Mouse (Mus musculus) bone marrow, adult 2 months (tissue): ENCODE results near the gene Dalrd3. TPM values are rescaled to one million over a fixed set of nuclear protein-coding genes. Genes with fewer than 3 reads are reported as not detected.
"Not testable (repeated sequence)": the region's sequence is repeated elsewhere in the genome, so short reads cannot be mapped to it uniquely, and the experiment has no call there.

Experiments used
- H3K27ac ChIP-seq: fragments of 200-500 bp; 2 replicates; pipeline ENCODE4 v1.5.1; 2012; ENCODE audit warnings: low read depth, mild to moderate bottlenecking, control low read depth, inconsistent platforms, low read length; ENCODE audit not compliant: control insufficient read depth, poor library complexity, insufficient read depth
- H3K4me1 ChIP-seq: fragments of 200-500 bp; 2 replicates; pipeline ENCODE4 v1.6.1; 2011; ENCODE audit warnings: low read length; ENCODE audit not compliant: control insufficient read depth, insufficient read depth
- H3K4me3 ChIP-seq: fragments of 200-500 bp; replicated peaks from 2 replicates; pipeline ENCODE3; 2011; ENCODE audit warnings: mild to moderate bottlenecking, low read depth, low read length, control low read depth; ENCODE audit not compliant: control insufficient read depth
- CTCF ChIP-seq: fragments of 200-500 bp; IDR thresholded peaks from 2 replicates; pipeline ENCODE4 v1.5.1; 2011; ENCODE audit warnings: low read length, control low read depth; ENCODE audit not compliant: control insufficient read depth, insufficient read depth
- POLR2A ChIP-seq: fragments of 200-500 bp; IDR thresholded peaks from 2 replicates; pipeline ENCODE4 v1.6.1; 2011; ENCODE audit warnings: low read depth, mild to moderate bottlenecking, control low read depth, low read length, borderline replicate concordance; ENCODE audit not compliant: control insufficient read depth
- WGBS: fragments of 180-500 bp; shearing (Covaris S2); methylation state at CpG from one replicate; pipeline ENCODE4 v1.1.7; 2018; 5-methylcytosine and 5-hydroxymethylcytosine counted together
- polyA plus RNA-seq: library from polyadenylated mRNA; stranded (reverse); fragments of >200 nt; gene quantifications from 2 replicates; pipeline ENCODE4 v1.2.4, GENCODE M21; 2011; ENCODE audit warnings: low replicate concordance; ENCODE audit not compliant: missing spikeins, insufficient read depth, insufficient read length

The Dalrd3 gene
- polyA plus RNA-seq, 1 experiment, result 105 TPM

GRCm38 (mm10) chr9:108594354-108594753, 24.7 kb downstream of the Dalrd3 start:
- H3K4me1 ChIP-seq, result no peaks in the 10 kb centered on the region; the same call in 1 of the 2 replicates
- 62% methylated on average over 3 of the region's 3 CpGs for WGBS
- no peak overlapping the region for H3K27ac ChIP-seq
- H3K4me3 ChIP-seq, result no peak overlapping the region
- TF ChIP-seq CTCF, result no peak
- TF ChIP-seq POLR2A, result no peak

- H3K4me1 ChIP-seq, result no peaks in the 10 kb centered on the region; the same call in 1 of the 2 replicates
- peak within 1 kb of the TSS; percentile 70 for H3K4me3 ChIP-seq
- peak within 1 kb of the TSS; percentile 27; the same call in 1 of the 2 replicates for H3K27ac ChIP-seq
- 6% methylated on average over 69 of the region's 69 CpGs for WGBS
- TF ChIP-seq POLR2A, result no peak
- TF ChIP-seq CTCF, result no peak
These were observed 27.5 kb downstream of the Dalrd3 start, which contains the start of gene P4htm for GRCm38 (mm10) chr9:108596998-108597764. P4htm (minus strand) TSS chr9:108597667.

GRCm38 (mm10) chr9:108599021-108599566, 29.4 kb downstream of the Dalrd3 start:
- Histone ChIP-seq H3K4me1 (no peaks in the 10 kb centered on the region; the same call in 1 of the 2 replicates), H3K4me3 (no peak overlapping the region), H3K27ac (no peak overlapping the region)
- WGBS, result 75% methylated on average over 4 of the region's 4 CpGs
- TF ChIP-seq CTCF, result no peak
- no peak for TF ChIP-seq POLR2A

- TF ChIP-seq CTCF (no peak), POLR2A (no peak)
- no peak overlapping the region for H3K4me3 ChIP-seq
- no peak overlapping the region for H3K27ac ChIP-seq
- 72% methylated on average over 2 of the region's 2 CpGs for WGBS
- no peaks in the 10 kb centered on the region; the same call in 1 of the 2 replicates for H3K4me1 ChIP-seq
These were observed 30.3 kb downstream of the Dalrd3 start for GRCm38 (mm10) chr9:108600011-108600410.

- Histone ChIP-seq H3K27ac (no peak overlapping the region), H3K4me1 (no peaks in the 10 kb centered on the region; the same call in 1 of the 2 replicates), H3K4me3 (no peak overlapping the region)
- WGBS, result 78% methylated on average over 4 of the region's 4 CpGs
- TF ChIP-seq POLR2A (no peak), CTCF (no peak)
These were observed 32.3 kb downstream of the Dalrd3 start for GRCm38 (mm10) chr9:108601986-108602385.

GRCm38 (mm10) chr9:108607929-108608328, 38.2 kb downstream of the Dalrd3 start:
- not testable (repeated sequence) for H3K4me3 ChIP-seq, H3K27ac ChIP-seq, H3K4me1 ChIP-seq
- 47% methylated on average over 5 of the region's 5 CpGs for WGBS

GRCm38 (mm10) chr9:108608889-108609288, 39.2 kb downstream of the Dalrd3 start:
- H3K4me1 ChIP-seq, result no peaks in the 10 kb centered on the region
- 63% methylated on average over 4 of the region's 4 CpGs for WGBS
- no peak overlapping the region for H3K4me3 ChIP-seq
- TF ChIP-seq CTCF (no peak), POLR2A (no peak)
- H3K27ac ChIP-seq, result no peak overlapping the region

GRCm38 (mm10) chr9:108611488-108611887, 41.8 kb downstream of the Dalrd3 start:
- no peak overlapping the region for H3K27ac ChIP-seq
- H3K4me1 ChIP-seq, result no peaks in the 10 kb centered on the region
- 91% methylated on average over 10 of the region's 10 CpGs for WGBS
- TF ChIP-seq CTCF, result no peak
- TF ChIP-seq POLR2A, result no peak
- H3K4me3 ChIP-seq, result no peak overlapping the region

- H3K27ac ChIP-seq, result no peak overlapping the region
- 90% methylated on average over 1 of the region's 1 CpGs for WGBS
- H3K4me1 ChIP-seq, result no peaks in the 10 kb centered on the region
- no peak overlapping the region for H3K4me3 ChIP-seq
- TF ChIP-seq POLR2A (no peak), CTCF (no peak)
These were observed 47.6 kb downstream of the Dalrd3 start for GRCm38 (mm10) chr9:108617301-108617700.

Other genes with a start within 250 kb of the Dalrd3 start
- gene Gpx1, start 231.0 kb upstream of the Dalrd3 start, polyA plus RNA-seq, result 1,398 and 2,156 TPM in 2 replicates
- 102 and 256 TPM in 2 replicates for gene Usp4, start 222.0 kb upstream of the Dalrd3 start, polyA plus RNA-seq
- 3.9 TPM in 1 of 2 replicates, not detected in the other for gene 1700102P08Rik, start 177.1 kb upstream of the Dalrd3 start, polyA plus RNA-seq
- gene Ccdc36, start 141.4 kb upstream of the Dalrd3 start, polyA plus RNA-seq, result 0.34 and 0.87 TPM in 2 replicates
- not detected in 2 replicates for gene BC048562, start 133.4 kb upstream of the Dalrd3 start, polyA plus RNA-seq
- 5.1 and 12.3 TPM in 2 replicates for gene Ccdc71, start 109.4 kb upstream of the Dalrd3 start, polyA plus RNA-seq
- gene Klhdc8b, start 108.3 kb upstream of the Dalrd3 start, polyA plus RNA-seq, result 8.1 and 18.3 TPM in 2 replicates
- 3.8 and 9.0 TPM in 2 replicates for gene Lamb2, start 90.2 kb upstream of the Dalrd3 start, polyA plus RNA-seq
- 42.0 and 94.4 TPM in 2 replicates for gene Usp19, start 79.3 kb upstream of the Dalrd3 start, polyA plus RNA-seq
- 76.9 and 170 TPM in 2 replicates for gene Qars, start 62.2 kb upstream of the Dalrd3 start, polyA plus RNA-seq
- 29.4 and 50.5 TPM in 2 replicates for gene Qrich1, start 53.1 kb upstream of the Dalrd3 start, polyA plus RNA-seq
- 56.2 and 207 TPM in 2 replicates for gene Impdh2, start 9.6 kb upstream of the Dalrd3 start, polyA plus RNA-seq
- 14.7 and 23.0 TPM in 2 replicates for gene Ndufaf3, start 2.5 kb upstream of the Dalrd3 start, polyA plus RNA-seq
- 5.8 and 7.9 TPM in 2 replicates for gene Wdr6, start 8.9 kb downstream of the Dalrd3 start, polyA plus RNA-seq
- gene P4htm, start 27.8 kb downstream of the Dalrd3 start, polyA plus RNA-seq, result 1.4 TPM in 1 of 2 replicates, not detected in the other
- gene Arih2, start 79.5 kb downstream of the Dalrd3 start, polyA plus RNA-seq, result 28.5 and 29.4 TPM in 2 replicates
- gene Slc25a20, start 92.2 kb downstream of the Dalrd3 start, polyA plus RNA-seq, result 8.4 and 13.7 TPM in 2 replicates
- gene Prkar2a, start 119.4 kb downstream of the Dalrd3 start, polyA plus RNA-seq, result 3.8 and 10.6 TPM in 2 replicates
- 28.0 and 37.3 TPM in 2 replicates for gene Ip6k2, start 213.9 kb downstream of the Dalrd3 start, polyA plus RNA-seq
- gene Nckipsd, start 238.5 kb downstream of the Dalrd3 start, polyA plus RNA-seq, result 10.0 and 13.4 TPM in 2 replicates